Mouse (Mus musculus) embryonic facial prominence, embryonic 14.5 days (tissue): Measurements from ENCODE around the gene Uck1. TPM values are rescaled to one million over a fixed set of nuclear protein-coding genes. Genes with fewer than 3 reads are reported as not detected.

ENCODE experiments used
- polyA plus RNA-seq: library from polyadenylated mRNA; unstranded; fragments of >200 nt; fragmentation: Nextera tagmentation; extraction: Ambion mirVana; gene quantifications from 2 replicates; pipeline ENCODE4 v1.2.1, GENCODE M21; 2014

Uck1 gene
- polyA plus RNA-seq, 1 experiment from 2014 or later: 58.6 TPM

Other genes starting within 250 kb of the Uck1 start
- gene Fam78a, start 175.3 kb downstream of the Uck1 start, polyA plus RNA-seq: 8.2 and 8.9 TPM in 2 replicates
- gene Plpp7, start 164.6 kb downstream of the Uck1 start, polyA plus RNA-seq: 11.7 and 13.0 TPM in 2 replicates
- 63.0 and 66.0 TPM in 2 replicates for gene Prrc2b, start 109.1 kb downstream of the Uck1 start, polyA plus RNA-seq
- 20.2 and 26.5 TPM in 2 replicates for gene Pomt1, start 23.6 kb downstream of the Uck1 start, polyA plus RNA-seq
- gene Golga2, start 27.2 kb upstream of the Uck1 start, polyA plus RNA-seq: 27.2 and 33.1 TPM in 2 replicates
- 206 and 249 TPM in 2 replicates for gene Swi5, start 27.9 kb upstream of the Uck1 start, polyA plus RNA-seq
- 41.9 and 48.0 TPM in 2 replicates for gene Ciz1, start 92.2 kb upstream of the Uck1 start, polyA plus RNA-seq
- gene Dnm1, start 93.2 kb upstream of the Uck1 start, polyA plus RNA-seq: 34.1 and 41.7 TPM in 2 replicates
- gene 1110008P14Rik, start 121.8 kb upstream of the Uck1 start, polyA plus RNA-seq: 67.7 and 79.7 TPM in 2 replicates
- 4.0 and 7.9 TPM in 2 replicates for gene Lcn2, start 128.1 kb upstream of the Uck1 start, polyA plus RNA-seq
- gene Ptges2, start 135.7 kb upstream of the Uck1 start, polyA plus RNA-seq: 28.0 and 33.5 TPM in 2 replicates
- gene Naif1, start 190.3 kb upstream of the Uck1 start, polyA plus RNA-seq: 4.9 and 5.6 TPM in 2 replicates
- gene Slc25a25, start 191.3 kb upstream of the Uck1 start, polyA plus RNA-seq: 15.8 and 17.0 TPM in 2 replicates